Mouse (Mus musculus) ovary, postnatal 10 days (tissue): ENCODE data around the gene Apoa2.
"Not testable (repeated sequence)": the region's sequence is repeated elsewhere in the genome, so short reads cannot be mapped to it uniquely, and the experiment has no call there.

Experiments used
- DNase-seq: peaks from one replicate; pipeline ENCODE4 v3.0.0; 2022; ENCODE audit warnings: low spot score

The Apoa2 gene

DNA sequence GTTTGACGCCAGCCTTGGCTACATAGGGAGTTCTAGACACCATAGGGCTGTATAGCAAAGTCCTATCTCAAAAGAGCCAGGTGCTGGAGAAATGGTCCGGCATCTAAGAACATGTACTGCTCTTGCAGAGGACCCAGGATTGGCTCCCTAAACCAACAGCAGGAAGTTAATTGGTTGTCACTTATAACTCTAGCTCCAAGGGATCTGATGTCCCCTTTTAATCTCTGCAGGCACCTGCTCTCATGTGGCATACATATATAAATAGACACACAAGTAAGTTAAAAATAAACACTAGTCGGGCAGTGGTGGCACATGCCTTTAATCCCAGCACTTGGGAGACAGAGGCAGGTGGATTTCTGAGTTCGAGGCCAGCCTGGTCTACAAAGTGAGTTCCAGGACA, 10.9 kb downstream of the Apoa2 start:
- DNase-seq = no peak

DNA sequence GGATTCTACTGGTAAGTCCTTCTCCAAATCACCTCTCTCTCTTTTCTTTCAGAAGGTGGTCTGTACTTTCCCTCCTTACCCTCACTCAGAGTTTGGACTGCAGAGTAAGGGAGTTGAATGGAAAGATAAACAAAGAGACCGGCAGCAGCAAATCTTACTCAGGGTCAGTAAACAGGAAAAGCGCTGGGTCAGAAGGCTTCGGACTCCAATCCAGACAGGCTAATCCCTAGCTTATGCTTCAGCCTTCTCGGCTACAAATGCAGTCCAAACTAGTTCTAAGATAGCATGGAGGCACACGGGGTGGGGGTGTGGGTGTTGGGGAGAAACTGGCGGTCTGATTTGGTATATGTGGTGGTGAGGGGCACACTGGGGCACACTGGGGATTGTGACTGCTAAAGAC, 12.6 kb downstream of the Apoa2 start:
- DNase-seq = no peak

DNA sequence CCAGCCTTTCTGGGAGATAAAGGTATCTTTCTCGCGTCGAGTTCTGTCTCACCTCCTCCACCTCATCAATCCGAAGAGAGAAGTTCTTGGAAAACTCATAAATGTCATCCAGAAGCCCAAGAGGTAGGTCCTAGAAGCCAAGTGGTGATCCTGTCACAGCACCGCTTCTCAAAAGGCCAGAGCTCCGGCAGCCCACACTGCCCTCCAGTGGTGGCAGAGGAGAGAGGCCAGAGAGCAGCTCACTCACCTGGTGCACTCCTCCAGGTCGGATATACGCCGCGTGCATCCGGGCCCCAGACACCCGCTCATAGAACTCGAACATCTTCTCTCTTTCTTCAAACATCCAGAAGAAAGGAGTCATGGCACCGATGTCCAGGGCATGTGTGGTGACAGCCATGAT, 13.6 kb downstream of the Apoa2 start:
- no peak for DNase-seq

DNA sequence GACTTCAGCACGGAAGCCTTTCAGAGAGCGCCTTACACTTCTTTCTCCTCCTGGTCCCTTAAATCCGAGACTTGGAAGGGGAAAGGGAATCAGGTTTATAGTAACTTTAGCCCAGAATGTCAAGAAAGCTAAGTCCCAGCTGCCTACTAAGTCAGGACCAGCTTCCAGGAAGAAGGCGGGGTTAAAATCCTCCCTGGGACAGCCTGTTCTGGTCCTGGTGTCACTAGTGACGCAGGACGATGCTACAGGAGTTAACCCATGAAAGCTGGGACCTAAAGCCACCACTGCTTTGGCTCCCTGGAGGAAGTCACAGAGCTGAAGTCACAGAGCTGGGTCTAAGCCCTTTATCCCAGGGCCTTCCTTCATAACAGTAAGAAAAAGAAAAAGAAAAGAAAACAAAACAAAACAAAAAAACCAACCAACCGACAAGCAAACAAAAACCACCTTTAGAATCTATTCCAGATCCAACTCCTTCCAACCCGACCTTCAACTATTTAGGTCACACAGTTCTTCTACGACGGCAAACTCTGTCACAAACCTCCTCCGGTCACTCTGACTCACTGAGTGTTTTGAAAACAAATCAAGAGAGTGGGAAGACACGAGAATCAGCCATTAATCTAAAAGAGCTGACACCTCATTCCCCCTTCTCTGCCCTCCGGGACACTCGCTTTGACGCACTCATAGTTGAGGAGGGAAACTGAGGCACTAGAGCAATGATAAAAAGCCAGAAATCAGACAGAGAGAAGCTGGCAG, 15.3 kb downstream of the Apoa2 start:
- no peak for DNase-seq

DNA sequence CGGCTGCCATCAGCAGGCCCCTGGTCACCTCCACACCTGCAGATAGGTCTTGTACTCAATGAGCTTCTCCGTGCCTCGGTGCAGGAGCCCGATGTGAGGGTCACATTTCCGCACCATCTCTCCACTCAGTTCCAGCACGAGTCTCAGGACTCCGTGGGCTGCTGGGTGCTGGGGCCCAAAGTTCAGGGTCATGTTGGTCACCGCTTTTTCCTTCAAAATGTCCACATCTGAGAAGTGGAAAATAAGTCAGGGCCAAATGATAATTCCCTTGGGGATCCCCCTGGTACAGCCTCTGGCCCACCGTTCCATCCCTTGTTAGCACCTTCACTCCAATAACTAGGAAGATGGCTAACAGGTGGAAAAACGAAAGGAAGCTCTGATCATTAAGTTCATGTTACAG, 16.1 kb downstream of the Apoa2 start:
- no peak for DNase-seq

DNA sequence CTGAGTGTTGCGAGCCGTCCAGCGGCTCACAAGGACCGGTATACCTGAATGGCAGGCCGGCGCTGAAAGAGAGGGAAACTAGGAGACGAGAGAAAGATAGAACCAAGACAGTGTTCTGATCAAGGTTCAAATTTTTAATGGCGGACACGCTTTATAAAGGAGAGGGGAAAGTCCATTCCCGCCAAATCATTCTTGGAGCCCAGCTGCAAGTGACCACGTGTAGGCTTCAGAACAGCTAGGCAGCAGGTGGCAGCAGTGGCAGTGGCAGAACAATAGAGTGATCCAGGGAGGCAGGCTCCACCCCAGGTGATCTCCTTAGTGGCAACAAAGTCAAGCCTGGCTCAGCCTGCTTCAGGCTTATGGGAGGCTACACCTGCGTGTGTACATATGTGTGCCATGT, 17.1 kb downstream of the Apoa2 start:
- DNase-seq = not testable (repeated sequence)

DNA sequence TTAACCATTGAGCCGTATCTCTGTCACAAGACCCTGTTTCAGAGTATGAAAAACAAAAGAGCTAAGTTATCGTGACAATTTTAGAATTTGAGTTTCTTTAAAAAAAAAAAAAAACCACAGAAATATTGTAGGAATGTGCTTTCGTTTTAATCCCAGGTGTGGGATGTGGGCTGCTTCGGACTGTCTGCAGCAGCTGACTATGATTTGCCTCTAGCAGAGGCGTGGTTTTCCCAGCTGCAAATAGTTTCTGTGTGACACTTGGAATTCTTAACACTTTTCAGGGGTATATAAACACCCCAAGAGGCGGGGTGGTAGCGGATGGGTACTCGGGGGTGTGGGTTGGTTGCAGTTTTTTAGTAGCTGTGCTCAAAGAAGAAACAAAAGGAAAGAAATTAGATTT, 20.5 kb downstream of the Apoa2 start:
- no peak for DNase-seq

DNA sequence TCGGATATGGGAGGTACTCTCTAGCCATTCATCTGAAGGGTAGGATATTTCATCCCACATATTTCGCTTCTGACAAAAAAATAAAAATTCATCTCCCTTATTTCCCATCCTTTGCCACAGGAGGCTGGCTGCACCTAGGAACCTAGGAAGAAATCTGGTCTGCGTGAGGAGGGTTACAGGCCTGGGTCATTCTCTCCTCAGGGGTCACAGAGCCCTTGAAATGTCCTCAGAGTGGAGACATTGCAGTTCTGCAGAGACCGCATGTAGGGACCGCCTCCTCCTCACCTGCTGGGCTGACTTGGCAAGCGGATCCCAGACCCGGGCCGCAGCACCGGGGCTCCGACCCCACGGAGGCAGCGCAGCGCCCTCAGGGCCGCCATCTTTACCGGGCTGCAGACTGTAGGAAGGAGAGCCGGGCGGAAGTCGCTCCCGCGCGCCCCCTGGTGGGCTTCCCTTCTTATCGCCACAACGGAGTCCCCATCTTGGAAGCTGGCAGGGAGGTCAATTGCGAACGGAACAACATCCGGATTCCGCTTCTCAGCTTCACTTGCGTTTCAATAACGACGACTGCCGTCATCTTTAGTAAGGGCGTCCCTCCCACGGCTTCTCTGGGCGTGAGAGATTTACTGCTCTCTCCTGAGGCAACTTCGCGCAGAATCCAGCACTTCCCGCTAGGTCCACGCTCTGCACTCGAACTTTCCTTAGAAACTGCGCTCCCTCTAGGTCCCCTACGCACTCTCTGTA, 22.0 kb downstream of the Apoa2 start:
- DNase-seq = peak; percentile 85

DNA sequence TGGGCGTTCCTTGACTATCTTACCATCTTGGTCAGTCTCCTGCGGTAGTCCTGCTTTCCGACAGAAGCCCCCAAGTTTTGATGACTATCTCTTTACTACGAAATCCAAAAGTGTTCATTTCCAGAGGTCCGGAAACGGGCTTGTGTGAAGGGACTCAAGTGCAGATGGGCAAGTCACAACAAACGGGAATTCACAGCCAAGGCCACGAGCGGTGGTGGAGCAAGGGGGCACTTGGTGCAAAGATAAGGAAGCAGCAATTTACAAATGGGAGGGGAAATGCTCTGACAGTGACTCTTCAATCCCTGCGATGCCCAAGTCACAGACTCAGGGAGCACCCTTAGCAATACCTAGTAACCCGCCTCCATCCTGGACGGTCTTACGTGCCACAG, 22.6 kb downstream of the Apoa2 start:
- no peak for DNase-seq

DNA sequence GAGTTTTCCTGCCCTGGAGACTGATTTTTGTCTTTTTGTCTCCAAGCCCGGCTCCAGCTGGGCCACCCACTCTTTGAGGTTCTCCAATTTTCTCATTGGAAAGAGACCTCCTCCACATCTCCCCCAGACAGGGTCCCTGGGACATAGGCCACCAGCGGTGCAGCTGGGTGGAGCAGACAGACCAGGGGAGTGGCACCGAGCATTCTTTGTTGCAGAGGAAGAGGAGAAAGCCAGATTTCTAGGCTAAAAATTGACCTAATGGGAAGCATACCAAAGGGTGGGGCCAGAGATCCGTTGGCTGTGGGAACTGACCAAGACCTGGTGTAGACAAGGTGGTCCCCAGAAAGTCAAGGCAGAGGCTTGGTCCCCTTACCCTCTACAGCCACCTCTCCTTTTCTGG, 23.1 kb downstream of the Apoa2 start:
- DNase-seq = no peak

DNA sequence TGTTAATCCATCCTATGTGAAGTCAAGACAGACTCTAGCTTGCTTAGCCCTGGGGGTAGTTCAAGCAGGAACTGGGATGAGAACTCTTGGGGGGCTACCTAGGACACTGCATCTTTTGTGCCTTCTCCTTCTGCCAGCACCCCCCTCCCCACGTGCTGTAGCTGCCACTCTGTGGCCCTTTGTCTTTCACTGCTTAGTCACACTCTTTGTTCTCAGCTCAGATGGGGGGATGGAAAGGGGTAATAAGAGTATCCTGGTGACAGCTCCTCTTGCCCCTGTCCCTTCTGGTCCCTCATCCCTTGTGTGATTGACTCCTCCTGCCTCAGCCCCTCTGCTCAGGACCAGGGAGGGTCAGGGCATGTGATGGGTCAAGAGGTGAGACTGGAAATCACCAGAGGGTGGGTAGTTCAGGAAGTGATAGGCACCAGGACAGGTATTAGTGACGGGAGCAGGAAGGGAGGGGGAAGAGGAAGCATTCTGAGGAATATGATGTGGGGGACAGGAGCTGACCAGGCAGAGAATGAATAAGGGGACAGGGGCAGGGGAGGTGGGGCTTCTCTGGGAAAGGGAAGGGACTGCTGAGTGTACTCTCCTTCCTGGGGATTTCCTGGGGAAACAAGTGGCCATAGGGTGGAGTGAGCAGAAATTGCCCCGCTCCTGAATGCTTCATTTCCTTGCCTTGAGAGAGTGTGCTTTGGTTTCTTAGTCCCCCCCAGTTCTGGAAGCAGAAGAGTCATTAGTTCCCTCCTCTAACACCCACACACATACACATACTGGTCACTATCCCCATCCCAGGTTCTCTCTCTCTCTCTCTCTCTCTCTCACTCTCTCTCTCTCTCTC, 23.8 kb downstream of the Apoa2 start:
- no peak for DNase-seq

DNA sequence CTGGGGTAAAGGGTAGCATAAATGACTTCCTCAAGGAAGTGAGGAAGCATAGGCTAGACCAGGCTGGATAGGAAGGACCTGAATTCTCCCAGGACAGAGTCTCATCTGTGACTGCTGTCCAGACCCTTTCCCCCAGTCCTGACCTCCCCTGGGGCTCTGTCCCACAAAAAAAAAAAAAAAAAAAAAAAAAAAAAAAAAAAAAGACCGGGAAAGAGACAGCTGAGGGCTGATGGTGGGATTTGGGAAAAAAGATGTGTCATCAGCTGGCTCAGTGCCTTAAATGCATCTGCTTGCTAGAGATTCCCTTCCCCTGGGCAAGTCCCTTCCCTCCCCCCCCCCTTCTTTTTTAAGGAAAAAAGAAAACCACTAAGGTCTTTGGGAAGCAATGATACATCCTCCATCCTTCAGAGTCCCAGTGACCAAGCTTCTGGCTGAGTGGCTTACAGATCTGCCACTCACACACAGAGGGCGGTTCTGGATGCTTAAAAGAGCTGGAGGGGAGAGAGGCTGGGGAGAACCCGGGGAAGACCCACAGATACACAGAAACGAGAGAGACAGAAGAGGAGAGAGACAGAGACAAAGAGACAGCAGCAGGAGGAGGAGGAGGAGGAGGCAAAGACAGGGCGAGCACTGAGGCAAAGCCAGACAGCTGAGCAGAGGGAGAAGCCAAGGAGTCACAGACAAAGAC, 25.2 kb downstream of the Apoa2 start, which contains the start of gene Adamts4:
Gene Adamts4 (plus strand): TSS at position 509 of the 688 bp plus-strand sequence.
- no peak for DNase-seq

DNA sequence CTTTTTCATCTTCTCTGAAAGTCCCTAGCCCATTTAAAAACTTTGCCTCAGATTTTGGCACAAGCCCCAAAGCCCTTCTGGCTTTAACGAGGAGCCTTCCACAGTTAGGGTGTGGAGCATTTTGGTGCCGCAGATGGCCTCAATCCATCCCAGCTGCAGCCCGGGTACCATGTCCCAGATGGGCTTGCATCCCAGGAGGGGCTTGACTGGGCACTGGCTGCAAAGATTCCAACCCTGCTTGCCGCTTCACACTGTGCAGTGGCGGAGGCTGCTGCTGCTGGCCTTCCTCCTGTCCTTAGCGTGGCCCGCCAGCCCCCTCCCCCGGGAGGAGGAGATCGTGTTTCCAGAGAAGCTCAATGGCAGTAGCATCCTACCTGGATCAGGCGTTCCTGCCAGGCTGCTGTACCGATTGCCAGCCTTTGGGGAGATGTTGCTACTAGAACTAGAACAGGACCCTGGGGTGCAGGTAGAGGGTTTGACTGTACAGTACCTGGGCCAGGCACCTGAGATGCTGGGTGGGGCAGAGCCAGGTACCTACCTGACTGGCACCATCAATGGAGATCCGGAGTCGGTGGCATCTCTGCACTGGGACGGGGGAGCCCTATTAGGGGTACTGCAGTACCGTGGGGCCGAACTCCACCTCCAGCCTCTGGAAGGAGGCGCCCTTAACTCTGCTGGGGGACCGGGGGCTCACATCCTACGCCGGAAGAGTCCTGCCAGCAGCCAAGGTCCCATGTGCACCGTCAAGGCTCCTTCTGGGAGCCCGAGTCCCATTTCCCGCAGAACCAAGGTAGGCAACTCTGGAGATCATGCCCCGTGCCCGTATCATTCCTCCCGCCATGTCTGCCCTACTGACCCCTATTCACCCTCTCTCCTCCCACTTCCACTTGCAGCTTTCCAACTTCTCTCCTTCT, 26.1 kb downstream of the Apoa2 start, which contains the start of gene Ndufs2:
Gene Ndufs2 (minus strand): TSS at position 709 of the 914 bp plus-strand sequence.
- DNase-seq = no peak

DNA sequence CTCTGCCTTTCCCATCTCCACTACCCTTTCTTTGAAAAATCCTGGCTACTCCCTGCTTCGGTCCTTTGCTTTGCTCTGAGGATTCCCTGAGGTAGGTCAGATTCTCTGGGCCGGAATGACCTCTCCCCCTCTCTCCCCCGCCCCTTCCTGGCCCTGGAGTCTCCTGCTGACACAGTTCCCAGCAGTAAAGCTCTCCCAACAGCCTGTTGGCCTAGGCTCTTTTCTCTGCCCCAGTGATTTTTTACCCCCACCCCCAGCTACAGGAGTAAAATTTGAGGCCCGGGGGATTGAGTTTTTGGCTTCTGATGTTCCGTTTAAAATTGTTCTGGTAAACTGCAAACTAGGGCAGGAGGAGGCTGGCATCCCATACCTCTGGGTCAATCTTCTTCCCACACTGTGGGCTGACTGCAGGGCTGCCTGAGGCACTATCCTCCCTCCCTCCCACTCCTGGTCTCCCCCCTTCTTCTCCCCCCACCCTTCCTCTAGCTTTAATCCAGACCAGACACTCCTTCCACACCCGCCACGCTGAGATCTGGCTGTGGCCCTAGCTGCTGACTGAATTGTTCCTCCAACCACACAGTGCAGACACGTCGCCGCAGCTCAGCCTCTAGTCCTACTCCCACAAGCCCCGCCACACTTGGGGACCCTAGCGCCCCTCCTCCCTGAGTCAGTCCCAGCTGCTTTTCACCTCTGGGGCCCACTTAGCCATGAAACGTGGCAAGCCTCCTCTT, 26.9 kb downstream of the Apoa2 start:
- DNase-seq = no peak

DNA sequence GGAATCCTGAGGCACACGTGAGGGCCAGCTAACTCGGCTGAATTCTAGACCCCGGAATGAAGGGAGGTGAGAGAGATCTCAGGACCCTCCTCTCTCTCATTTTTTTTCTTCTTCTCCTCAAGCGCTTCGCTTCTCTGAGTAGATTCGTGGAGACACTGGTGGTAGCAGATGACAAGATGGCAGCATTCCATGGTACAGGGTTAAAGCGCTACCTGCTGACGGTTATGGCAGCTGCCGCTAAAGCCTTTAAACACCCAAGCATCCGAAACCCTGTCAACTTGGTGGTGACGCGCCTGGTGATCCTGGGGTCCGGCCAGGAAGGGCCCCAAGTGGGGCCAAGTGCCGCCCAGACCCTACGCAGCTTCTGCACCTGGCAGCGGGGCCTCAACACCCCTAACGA, 27.6 kb downstream of the Apoa2 start:
- DNase-seq = no peak

DNA sequence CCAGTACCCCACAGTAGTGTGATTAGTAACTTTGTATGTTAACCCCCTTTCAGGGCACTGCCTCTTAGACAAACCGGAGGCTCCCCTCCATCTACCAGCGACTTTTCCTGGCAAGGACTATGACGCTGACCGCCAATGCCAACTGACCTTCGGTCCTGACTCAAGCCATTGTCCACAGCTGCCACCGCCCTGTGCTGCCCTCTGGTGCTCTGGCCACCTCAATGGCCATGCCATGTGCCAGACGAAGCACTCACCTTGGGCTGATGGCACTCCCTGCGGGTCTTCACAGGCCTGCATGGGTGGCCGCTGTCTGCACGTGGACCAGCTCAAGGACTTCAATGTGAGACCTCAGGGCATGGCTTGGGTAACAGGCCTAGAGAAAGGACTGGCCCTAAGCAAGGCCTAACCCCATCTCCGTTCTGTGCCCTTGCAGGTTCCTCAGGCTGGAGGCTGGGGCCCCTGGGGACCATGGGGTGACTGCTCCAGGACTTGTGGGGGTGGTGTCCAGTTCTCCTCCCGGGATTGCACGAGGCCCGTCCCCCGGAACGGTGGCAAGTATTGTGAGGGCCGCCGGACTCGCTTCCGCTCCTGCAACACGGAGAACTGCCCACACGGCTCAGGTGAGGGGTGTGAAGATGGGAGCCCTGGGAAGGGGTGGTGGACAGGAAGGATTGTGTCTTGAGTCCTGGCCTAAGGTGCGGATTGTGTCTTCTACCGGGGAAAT, 31.4 kb downstream of the Apoa2 start:
- no peak for DNase-seq

DNA sequence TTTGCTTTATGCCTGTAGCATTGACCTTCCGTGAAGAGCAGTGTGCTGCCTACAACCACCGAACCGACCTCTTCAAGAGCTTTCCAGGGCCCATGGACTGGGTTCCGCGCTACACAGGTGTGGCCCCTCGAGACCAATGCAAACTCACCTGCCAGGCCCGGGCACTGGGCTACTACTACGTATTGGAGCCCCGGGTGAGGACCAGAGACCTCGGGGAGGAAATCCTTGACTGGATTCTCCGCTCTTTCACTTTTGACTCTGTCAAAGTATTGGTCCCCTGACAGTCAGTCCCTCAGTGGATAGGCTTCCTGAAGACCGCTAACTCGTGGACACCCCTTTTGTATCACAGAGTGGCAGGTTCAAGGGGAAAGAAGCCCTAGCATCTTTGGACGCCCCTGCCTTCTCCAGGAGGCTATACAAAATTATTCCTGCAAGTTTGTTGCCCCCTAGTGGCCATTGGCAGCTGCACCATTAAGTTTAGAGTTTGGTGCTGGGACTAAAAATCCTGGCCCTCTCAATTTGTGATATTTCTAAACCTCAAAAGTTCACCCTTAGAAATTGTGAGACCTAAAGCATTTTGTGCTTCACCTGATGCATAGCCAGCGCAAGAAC, 32.2 kb downstream of the Apoa2 start:
- DNase-seq = no peak

DNA sequence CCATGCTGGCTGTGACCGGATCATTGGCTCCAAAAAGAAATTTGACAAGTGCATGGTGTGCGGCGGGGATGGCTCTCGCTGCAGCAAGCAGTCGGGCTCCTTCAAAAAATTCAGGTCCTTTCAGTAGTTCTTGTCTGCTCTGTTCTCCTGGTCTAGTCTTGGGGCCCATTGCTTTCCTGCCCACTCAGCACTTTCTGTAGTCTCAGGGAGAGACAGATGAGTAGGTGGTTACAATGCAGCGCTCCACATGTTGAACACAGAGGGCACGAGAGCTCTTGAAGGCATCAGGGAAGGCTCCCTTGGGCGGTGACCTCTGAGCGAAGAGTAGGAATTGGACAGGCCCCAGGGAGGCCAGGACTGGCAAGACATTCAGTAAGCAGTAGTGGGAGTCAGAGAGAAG, 32.9 kb downstream of the Apoa2 start:
- DNase-seq = no peak

DNA sequence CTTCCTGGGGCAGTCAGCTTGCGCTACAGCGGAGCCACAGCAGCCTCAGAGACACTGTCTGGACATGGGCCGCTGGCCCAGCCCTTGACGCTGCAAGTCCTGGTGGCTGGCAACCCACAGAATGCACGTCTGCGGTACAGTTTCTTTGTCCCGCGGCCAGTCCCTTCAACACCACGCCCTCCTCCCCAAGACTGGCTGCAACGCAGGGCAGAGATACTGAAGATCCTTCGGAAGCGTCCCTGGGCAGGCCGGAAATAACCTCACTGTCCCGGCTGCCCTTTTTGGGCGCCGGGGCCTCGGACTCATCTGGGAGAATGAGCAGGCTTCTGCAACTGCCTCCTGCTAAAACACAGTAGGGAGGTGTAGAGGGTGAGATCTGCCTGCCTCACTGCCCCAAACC, 34.1 kb downstream of the Apoa2 start:
- DNase-seq = no peak
